Mouse (Mus musculus) brain, embryonic 18.5 days (tissue): ENCODE data around the gene Alpl.
A peak's percentile ranks its signal among the peaks of the same experiment; 100 is the strongest.

ENCODE experiments used
- DNase-seq: peaks from one replicate; pipeline ENCODE4 v3.0.0-alpha.2; 2012; ENCODE audit warnings: low read depth, low spot score

The Alpl gene

DNA sequence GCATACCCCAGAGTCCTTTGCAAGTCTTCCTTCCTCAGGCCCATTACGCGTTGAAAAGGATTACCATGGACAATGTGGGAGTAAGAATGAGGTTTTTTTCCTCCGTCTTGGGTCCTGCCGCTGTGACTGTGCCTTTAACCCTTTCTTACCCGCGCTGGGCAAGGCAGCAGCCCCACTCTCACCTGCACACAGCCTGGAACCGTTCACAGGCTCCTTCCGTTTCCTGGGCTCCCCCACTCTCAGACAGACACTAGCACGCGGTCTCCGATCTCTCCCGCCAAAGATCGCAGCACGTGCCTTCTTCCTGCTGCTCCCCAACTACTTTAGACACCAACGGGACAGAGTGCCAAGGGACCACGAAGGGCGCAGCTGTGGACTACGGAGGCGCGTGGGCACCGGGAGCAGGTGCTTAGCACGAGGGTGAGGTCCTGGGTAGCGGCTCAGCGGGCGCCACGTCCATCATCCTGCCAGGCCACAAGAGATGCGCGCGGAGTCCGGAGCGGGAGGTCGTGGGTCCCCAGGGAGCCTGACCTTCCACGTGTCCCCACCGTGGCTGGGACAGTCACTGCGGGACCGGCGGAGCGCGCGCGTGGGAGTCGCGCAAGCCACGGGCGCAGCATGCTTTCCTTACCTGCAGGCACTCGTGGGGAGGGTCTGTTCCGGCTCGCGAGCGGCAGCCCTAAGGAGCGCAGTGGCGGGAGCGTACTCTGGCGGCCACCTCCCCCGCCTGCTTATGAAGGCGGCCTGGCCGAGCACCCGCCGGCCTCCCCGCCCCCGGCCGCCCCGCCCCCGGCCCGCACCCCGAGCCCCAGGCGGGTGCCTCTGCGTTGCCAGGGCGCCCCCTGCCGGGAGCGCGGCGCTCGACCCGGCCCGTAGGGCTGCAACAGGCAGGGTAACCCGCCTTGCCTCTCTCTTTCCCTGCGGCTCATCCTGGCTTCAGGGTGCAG lies at the start of gene Alpl:
Gene Alpl, minus strand, starts transcription at position 774 of the 947 bp plus-strand sequence.
- DNase-seq, result no peak

DNA sequence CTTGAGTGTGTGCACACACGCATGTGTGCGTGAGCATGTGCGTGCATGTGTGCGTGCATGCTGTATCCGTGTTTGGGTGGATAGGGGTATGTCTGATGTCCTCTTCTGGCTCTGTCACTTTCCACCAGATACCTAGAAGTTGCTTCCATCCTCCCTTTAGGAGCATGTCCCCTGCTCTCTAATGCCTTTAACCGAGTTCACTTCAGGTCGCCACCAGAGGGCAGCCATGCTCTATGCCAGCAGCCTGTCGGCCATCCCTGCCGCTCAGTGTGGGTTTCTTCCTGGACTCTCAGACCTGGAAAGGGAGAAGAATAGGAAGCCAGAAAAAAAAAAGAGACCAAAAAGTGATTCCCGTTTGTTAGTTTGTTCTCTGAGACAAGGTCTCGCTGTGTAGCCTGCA lies 48.5 kb upstream of the Alpl start:
- no peak for DNase-seq

DNA sequence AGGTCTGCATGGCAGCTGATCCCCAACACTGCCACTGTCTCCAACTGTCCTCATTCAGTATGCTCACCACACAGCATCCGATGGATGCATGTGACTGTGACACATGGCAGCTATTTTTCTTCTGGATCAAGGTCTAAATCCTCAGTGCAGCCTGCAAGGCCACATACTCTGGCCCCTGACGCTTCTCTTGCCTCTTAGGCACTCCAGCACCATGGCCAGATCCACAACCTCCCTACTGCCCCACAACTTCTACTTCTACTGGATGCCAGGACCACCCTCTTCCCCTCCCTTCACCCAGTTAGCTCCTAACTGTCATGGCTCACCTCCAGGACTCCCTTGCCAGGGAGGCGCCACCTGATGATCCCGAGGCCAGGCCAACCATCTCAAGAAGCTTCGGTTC lies 43.3 kb upstream of the Alpl start:
- no peak for DNase-seq

- DNase-seq, result no peak
Measured at GRCm38 (mm10) chr4:137838791-137839190, 42.6 kb upstream of the Alpl start.

GRCm38 (mm10) chr4:137837792-137838191 lies 41.6 kb upstream of the Alpl start:
- DNase-seq, result no peak

DNA sequence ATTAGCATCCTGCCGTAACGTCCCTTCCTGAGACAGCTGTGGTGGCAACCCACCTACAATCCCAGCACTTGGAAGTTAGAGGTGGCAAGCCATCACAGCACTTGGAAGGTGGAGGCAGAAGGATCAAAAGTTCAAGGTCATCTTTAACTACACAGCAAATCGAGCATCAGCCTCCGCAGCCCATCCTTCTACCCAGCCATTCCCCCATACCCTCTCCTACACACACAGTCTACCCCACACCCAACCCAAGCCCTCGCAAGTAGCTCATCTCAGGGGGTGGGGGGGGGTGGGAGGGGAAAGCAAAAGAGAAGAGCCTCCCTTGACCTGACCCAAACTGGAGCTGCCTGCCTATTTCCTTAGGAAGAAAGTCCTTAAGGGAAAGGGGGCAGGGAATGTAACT lies 40.6 kb upstream of the Alpl start:
- DNase-seq, result no peak

DNA sequence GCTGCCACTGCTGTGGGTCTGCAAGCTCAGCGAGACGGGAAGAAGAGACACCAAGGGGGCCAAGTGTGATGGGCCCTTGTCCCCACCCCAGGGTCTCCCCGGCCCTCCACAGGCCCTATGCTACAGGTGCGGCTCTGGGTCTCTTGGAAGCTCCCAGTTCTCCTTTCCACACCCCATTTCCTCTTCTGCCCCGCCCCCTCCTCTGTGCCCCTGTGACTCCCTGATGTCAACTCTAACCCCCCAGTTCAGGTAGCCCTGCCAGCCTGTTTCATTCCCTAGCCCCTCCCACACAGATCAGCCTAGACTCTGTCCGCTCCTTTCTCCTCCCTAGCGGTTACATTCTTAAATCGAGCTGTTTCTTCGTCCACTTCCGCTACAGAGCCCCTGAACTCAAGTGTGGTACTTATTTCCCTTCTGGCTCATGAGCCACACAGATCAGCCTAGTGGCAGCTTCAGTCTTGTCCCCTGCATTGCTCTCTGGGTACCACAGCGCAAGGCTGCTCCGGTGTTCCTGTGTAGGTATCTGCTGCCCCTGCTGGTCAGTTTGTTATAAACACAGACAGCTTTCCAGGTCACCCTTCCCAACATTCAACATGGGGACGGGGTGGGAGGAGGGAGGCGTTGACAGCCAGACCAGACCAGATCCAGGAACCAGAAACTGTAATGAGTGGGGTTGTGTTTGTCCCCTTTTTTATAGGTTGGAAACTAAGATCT lies 39.6 kb upstream of the Alpl start:
- DNase-seq, result peak; percentile 61

- no peak for DNase-seq
Measured at GRCm38 (mm10) chr4:137831598-137831997, 35.4 kb upstream of the Alpl start.

DNA sequence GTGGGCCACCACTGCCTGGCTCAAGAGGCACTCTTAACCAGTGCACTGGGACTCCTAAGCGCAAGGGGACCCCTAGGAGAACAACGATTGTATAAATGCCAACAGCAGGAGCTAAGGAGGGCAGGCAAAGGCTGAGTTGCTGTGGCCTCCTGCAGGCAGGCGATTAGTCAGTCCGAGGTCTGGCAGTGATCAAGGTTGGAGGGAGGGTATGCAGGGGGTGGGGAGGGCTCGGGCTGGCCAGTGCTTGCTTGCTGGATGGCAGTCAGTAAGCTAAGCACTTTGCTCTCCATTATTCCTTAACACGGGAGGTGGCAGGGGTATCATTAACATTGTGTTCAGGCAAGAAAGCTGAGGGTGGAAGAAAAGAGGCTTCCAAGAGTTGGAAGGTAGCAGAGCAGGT lies 34.2 kb upstream of the Alpl start:
- no peak for DNase-seq

GRCm38 (mm10) chr4:137824881-137825280 lies 28.7 kb upstream of the Alpl start:
- no peak for DNase-seq

DNA sequence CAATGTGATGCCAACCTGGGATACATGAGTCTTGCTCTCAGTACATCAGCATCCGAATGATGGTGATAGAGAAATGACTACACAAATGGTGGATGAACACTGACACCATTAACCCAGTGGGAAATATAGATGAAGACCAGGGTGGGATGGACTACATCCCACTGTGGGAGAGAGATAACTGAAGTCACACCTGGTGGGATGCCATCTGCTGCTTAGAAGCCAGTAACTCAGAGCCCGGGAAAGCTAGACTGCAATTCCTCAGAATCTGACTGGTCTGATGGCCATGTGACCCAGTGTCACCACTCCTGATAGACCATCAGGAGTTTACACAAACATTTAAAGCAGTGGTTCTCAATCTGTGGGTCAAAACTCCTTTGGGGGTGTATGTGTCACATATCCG lies 27.4 kb upstream of the Alpl start:
- DNase-seq, result no peak

DNA sequence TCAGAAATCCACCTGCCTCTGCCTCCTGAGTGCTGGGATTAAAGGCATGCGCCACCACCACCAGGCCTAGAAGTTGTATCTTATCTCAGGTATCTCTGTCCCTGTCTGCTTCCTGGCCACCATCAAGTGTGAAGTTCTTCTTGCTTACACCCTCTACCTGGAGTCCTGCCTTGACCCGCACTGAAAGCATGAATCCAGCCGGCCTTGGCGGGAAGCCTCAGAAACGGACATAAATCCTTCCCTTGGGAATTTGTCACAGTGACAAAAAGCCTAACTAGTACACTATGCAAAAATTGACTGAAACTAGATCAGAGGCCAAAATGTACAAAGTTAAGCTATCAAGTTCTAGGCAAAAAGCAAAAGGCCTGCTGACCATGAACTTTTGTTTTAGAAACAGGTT lies 26.4 kb upstream of the Alpl start:
- DNase-seq, result no peak

DNA sequence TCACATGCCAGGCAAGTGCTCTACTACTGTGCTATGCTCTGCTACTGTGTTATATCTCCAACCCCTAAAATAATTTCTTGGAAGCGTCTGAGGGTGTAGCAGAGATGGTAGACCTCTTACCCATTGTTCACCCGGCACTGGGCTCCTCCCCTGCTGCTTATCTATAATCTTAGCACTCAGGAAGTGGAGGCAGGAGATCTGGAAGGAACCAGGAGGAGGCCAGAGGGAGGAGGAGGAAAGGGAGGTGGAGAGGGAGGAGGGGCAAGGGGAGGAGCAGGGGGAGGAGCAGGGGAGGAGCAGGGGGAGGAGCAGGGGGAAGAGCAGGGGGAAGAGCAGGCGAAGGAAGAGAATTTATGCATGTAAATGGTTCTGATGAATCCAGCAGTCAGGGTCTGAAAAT lies 24.5 kb upstream of the Alpl start:
- DNase-seq, result no peak

GRCm38 (mm10) chr4:137819487-137819886 lies 23.3 kb upstream of the Alpl start:
- no peak for DNase-seq

DNA sequence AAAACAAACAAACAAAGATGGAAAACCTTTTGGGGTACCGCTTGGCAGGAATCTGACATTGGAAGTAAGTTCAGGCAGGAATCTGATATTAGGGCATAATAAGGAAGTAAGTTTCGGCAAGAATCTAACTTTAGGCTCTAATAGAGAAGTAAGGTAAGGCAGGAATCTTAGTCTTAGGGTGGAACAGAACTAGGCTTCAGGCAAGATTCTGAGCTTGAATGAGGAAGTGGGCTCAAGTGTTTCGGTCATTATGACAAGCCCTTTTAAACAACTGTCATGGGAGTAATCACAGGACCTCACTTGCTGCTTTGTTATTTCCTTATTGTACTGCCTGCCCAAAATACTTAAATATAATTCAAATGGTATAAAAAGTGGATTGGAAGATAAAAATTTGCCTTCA lies 22.2 kb upstream of the Alpl start:
- no peak for DNase-seq

GRCm38 (mm10) chr4:137816216-137816615 lies 20.0 kb upstream of the Alpl start:
- no peak for DNase-seq

DNA sequence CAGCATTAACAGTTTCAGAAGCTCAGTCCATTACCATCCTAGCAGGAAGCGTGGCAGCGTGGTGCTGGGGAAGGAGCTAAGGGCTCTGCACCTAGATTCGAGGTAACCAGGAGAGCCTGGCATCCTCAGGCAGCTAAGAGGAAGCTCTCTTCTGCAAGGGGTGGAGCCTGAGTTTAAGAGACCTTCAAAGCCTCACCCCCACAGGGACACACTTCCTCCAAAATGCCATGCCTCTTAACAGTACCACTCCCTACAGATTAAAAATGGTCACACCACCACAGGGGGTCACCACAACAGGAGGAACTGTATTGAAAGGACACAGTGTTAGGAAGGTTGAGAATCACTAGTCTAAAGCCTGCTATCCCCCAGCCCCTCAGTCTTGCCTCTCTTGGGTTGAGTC lies 19.3 kb upstream of the Alpl start:
- no peak for DNase-seq

DNA sequence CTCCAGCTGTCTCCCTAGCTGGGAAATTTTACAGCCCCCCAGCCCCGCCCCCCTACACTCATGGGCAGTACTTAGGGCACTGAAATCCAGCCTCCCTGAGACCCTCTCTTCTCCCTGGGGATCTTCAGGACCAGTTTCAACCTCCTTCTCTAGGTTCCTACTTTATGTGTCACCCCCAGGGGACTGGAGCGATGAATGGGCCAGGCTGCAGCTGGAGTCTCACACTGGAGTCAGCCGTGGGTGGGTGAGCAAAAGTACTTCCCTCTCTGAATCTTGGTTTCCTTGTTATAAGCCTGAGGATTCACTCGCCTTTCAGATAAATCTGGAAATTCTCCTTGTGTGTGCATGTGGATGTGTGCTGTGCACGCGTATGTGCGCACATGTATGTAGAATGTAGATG lies 18.0 kb upstream of the Alpl start:
- DNase-seq, result no peak

GRCm38 (mm10) chr4:137812946-137813708 lies 16.9 kb upstream of the Alpl start:
- no peak for DNase-seq

DNA sequence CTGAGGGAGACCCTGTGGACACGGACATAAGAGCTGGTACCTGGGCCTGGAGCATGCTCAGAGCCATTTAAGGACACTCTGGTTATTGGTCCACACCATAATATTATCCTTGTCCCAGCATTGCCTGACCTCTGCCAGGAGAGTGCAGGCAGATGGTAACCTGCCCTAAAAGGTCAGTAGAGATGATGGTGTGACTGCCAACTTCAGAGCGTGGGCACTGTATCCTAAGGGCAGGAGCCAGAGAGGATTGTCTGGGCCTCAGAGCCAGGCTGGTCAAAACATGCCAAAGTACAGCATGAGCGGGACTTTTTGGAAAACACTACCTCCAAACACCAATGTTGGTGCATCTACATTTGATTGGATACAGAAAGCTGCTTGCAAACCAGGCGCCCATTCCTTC lies 13.8 kb upstream of the Alpl start:
- DNase-seq, result no peak

DNA sequence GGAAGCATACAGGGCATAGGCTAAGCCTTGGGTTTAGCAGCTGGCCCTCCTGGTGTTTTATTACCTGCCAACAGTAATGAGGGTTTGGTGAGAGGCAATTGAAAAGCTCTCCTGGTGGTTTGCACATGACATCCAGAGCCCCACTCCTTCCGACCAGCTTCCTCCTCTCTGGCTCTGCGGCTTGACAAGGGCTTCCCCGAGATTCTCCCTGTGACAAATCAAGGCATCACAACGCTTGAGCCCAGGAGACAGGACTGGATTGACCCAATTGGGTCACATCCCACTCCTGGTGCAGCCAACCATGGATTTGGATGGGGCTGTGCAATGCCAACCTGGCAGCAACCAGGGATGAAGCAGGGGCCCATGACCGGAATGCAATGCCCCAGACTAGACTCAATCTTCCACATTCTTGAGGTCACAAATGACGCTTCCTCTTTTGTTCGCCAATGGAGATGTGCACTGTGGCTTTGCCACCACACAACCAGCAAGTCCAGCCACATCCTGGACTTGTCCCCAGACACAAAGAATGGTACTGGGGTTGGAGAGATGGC lies 11.2 kb upstream of the Alpl start:
- no peak for DNase-seq

DNA sequence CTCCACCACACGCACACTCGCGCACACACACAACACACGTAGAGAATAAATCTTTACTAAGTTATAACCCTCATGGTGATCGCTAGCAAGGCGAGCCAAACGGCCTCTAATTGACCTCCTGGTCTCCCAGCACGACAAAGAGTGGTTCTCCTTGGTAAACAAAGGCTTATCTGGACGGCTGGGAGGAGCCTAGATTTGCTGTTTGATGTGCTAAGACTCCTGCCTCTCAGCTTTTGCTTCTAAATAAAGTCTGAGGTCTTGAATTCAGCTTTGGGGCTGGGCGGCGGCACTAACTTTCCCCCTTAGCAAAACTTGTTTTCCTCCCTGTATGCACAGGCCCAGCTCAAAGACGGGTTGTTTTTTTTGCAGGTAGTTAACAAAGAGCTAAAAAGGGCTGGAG lies 5.0 kb upstream of the Alpl start:
- DNase-seq, result no peak
